Comparison of ENCODE assay signal across 14 mouse cellular contexts in the genomic region with DNA sequence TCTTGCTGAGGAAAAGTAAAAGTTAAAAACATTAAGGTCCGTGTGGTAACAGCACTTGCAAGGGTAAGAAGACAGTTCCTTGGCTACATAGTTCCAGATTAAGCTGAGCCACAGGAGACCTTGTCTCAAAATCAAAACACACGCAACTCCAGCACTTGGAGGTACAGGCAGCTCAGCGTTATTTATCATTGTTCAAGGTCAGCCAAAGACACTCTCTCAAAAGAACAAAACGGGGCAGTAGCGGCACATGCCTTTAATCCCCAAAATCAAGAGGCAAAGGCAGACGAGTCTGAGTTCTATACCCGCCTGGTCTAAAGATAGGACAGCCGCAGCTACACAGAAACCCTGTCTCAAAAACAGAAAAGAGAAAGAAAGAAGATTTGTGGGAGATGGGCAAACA.
"Had no signal": no experiment of that assay in that cellular context is flagged by ENCODE, and none has a peak within 500 bp of the region (broad histone marks: within the 10 kb centered on the region; RNA-seq: fewer than 3 reads in every experiment).

No protein-coding gene starts in this region.

- H3K27ac ChIP-seq: limb, embryonic 15.5 days; liver, embryonic 12.5 days; midbrain, embryonic 12.5 days; neural tube, embryonic 13.5 days had no signal

- H3K4me2 ChIP-seq: limb, embryonic 15.5 days; liver, embryonic 12.5 days; lung, embryonic 14.5 days; midbrain, embryonic 12.5 days; neural tube, embryonic 13.5 days had no signal

- H3K9me3 ChIP-seq: limb, embryonic 15.5 days; liver, embryonic 12.5 days; midbrain, embryonic 12.5 days had no signal

- H3K4me3 ChIP-seq: limb, embryonic 15.5 days; liver, embryonic 12.5 days; midbrain, embryonic 12.5 days; neural tube, embryonic 13.5 days had no signal

- H3K9ac ChIP-seq: limb, embryonic 15.5 days; liver, embryonic 12.5 days; lung, embryonic 14.5 days; midbrain, embryonic 12.5 days; neural tube, embryonic 13.5 days had no signal

- H3K27me3 ChIP-seq: limb, embryonic 15.5 days; liver, embryonic 12.5 days; midbrain, embryonic 12.5 days; neural tube, embryonic 13.5 days had no signal

- DNase-seq: kidney, postnatal 36 days; layer of hippocampus, adult 9-11 months; layer of hippocampus, postnatal 36 days; lung, embryonic 14.5 days; lung, postnatal 14 days; right cerebral cortex, adult 18-20 months; right cerebral cortex, postnatal 25 days; thymus, adult 18-20 months; thymus, postnatal 14 days had no signal

- ATAC-seq: liver, embryonic 12.5 days; midbrain, embryonic 16.5 days had no signal
